Mouse (Mus musculus) CH12.LX (cell line): ENCODE measurements around the gene Gm21885. TPM values are rescaled to one million over a fixed set of nuclear protein-coding genes. Genes with fewer than 3 reads are reported as not detected.
"Not testable (repeated sequence)": the region's sequence is repeated elsewhere in the genome, so short reads cannot be mapped to it uniquely, and the experiment has no call there.

Source experiments
- DNase-seq: peaks from one replicate; pipeline ENCODE4 v3.0.0-alpha.2; 2013; ENCODE audit errors: extremely low read depth
- H3K27ac ChIP-seq: 2 replicates; pipeline ENCODE4 v1.5.1; 2012; ENCODE audit warnings: low read depth, mild to moderate bottlenecking, control low read depth, moderate library complexity; ENCODE audit not compliant: insufficient read depth
- H3K27me3 ChIP-seq: replicated peaks from 2 replicates; pipeline ENCODE3; 2012; ENCODE audit warnings: inconsistent platforms
- H3K36me3 ChIP-seq, 2 experiments: replicated peaks in 1 of 2; 2 replicates each; pipeline versions ENCODE3 to v1.6.1; 2012; ENCODE audit warnings: inconsistent platforms in 1 of 2, low read length in 1 of 2, mild to moderate bottlenecking in 1 of 2, mixed read lengths in 1 of 2, moderate library complexity in 1 of 2; ENCODE audit not compliant: control insufficient read depth in 1 of 2, insufficient read depth in 1 of 2
- H3K4me1 ChIP-seq, 2 experiments: 2 replicates each; pipeline ENCODE4 v1.6.1; 2012; ENCODE audit warnings: inconsistent platforms in 1 of 2, moderate library complexity in 1 of 2; ENCODE audit not compliant: insufficient read depth in 2 of 2, control insufficient read depth in 1 of 2
- H3K4me2 ChIP-seq: 2 replicates; pipeline ENCODE4 v1.6.1; 2012; ENCODE audit warnings: low read depth, mild to moderate bottlenecking, control low read depth; ENCODE audit not compliant: poor library complexity, insufficient read depth, severe bottlenecking
- H3K4me3 ChIP-seq, 3 experiments: fragments of 150-350 bp in 1 of 3; sonication (generic) in 1 of 3; replicated peaks in 1 of 3; 2 replicates each; pipeline versions ENCODE3 to v1.5.1; 2011 to 2012; ENCODE audit warnings: low read depth in 2 of 3, low read length in 2 of 3, mild to moderate bottlenecking in 2 of 3, moderate library complexity in 2 of 3, control low read depth in 1 of 3, improper control_type of control experiment in 1 of 3, inconsistent platforms in 1 of 3, mixed read lengths in 1 of 3; ENCODE audit not compliant: poor library complexity in 1 of 3
- H3K79me2 ChIP-seq: replicated peaks from 2 replicates; pipeline ENCODE4 v1.6.1; 2012; ENCODE audit warnings: mild to moderate bottlenecking, moderate library complexity; ENCODE audit not compliant: control insufficient read depth, poor library complexity, insufficient read depth, severe bottlenecking; ENCODE audit errors: extremely low read depth
- H3K9ac ChIP-seq: 2 replicates; pipeline ENCODE4 v1.6.1; 2012; ENCODE audit warnings: low read depth, mild to moderate bottlenecking, control low read depth, moderate library complexity; ENCODE audit not compliant: insufficient read depth
- H3K9me3 ChIP-seq: replicated peaks from 2 replicates; pipeline ENCODE3; 2012; ENCODE audit warnings: low read length, inconsistent platforms, mixed read lengths
- BHLHE40 ChIP-seq: IDR thresholded peaks from 2 replicates; pipeline ENCODE4 v1.6.1; 2011; ENCODE audit warnings: mild to moderate bottlenecking, low read depth, low read length, improper control_type of control experiment
- CHD2 ChIP-seq: IDR thresholded peaks from 2 replicates; pipeline ENCODE4 v1.6.1; 2011; ENCODE audit warnings: low read length, improper control_type of control experiment
- CTCF ChIP-seq, 2 experiments: IDR thresholded peaks in 1 of 2; conservative IDR thresholded peaks in 1 of 2; 2 replicates each; pipeline ENCODE4 v1.5.1; 2011 to 2012; ENCODE audit warnings: low read depth in 2 of 2, low read length in 2 of 2, improper control_type of control experiment in 1 of 2, inconsistent platforms in 1 of 2, mild to moderate bottlenecking in 1 of 2, moderate library complexity in 1 of 2
- EP300 ChIP-seq: IDR thresholded peaks from 2 replicates; pipeline ENCODE4 v1.6.1; 2011; ENCODE audit warnings: low read length, improper control_type of control experiment
- ETS1 ChIP-seq: conservative IDR thresholded peaks from 2 replicates; pipeline ENCODE4 v1.6.1; 2012; ENCODE audit warnings: low read depth, mild to moderate bottlenecking, inconsistent platforms, low read length, improper control_type of control experiment, moderate library complexity
- GABPA ChIP-seq: IDR thresholded peaks from 2 replicates; pipeline ENCODE4 v1.6.1; 2012; ENCODE audit warnings: low read depth, low read length, improper control_type of control experiment, inconsistent platforms; ENCODE audit not compliant: insufficient replicate concordance
- HCFC1 ChIP-seq: IDR thresholded peaks from 2 replicates; pipeline ENCODE4 v1.6.1; 2012; ENCODE audit warnings: low read depth, mild to moderate bottlenecking, inconsistent platforms, low read length, improper control_type of control experiment
- IRF4 ChIP-seq: IDR thresholded peaks from 2 replicates; pipeline ENCODE4 v1.6.1; 2014; ENCODE audit warnings: low read depth, mild to moderate bottlenecking, inconsistent platforms, low read length, improper control_type of control experiment
- KAT2A ChIP-seq: IDR thresholded peaks from 2 replicates; pipeline ENCODE4 v1.6.1; 2012; ENCODE audit warnings: low read length, improper control_type of control experiment, inconsistent platforms; ENCODE audit not compliant: insufficient replicate concordance
- MAX ChIP-seq: IDR thresholded peaks from 2 replicates; pipeline ENCODE4 v1.6.1; 2011; ENCODE audit warnings: low read length, improper control_type of control experiment
- MAZ ChIP-seq: IDR thresholded peaks from 2 replicates; pipeline ENCODE4 v1.6.1; 2012; ENCODE audit warnings: low read depth, mild to moderate bottlenecking, inconsistent platforms, low read length, improper control_type of control experiment, moderate library complexity
- MEF2A ChIP-seq: IDR thresholded peaks from 2 replicates; pipeline ENCODE4 v1.6.1; 2014; ENCODE audit warnings: low read depth, mild to moderate bottlenecking, inconsistent platforms, low read length, improper control_type of control experiment, borderline replicate concordance
- NRF1 ChIP-seq: IDR thresholded peaks from 2 replicates; pipeline ENCODE4 v1.6.1; 2014; ENCODE audit warnings: low read depth, mild to moderate bottlenecking, inconsistent platforms, low read length, improper control_type of control experiment, moderate library complexity
- POLR2A ChIP-seq: IDR thresholded peaks from 2 replicates; pipeline ENCODE4 v1.6.1; 2011; ENCODE audit warnings: low read depth, mild to moderate bottlenecking, improper control_type of control experiment, low read length
- RCOR1 ChIP-seq: conservative IDR thresholded peaks from 2 replicates; pipeline ENCODE4 v1.6.1; 2012; ENCODE audit warnings: low read depth, mild to moderate bottlenecking, inconsistent platforms, low read length, improper control_type of control experiment
- SIN3A ChIP-seq: IDR thresholded peaks from 2 replicates; pipeline ENCODE4 v1.6.1; 2012; ENCODE audit warnings: low read length, improper control_type of control experiment, inconsistent platforms
- SMC3 ChIP-seq: IDR thresholded peaks from 2 replicates; pipeline ENCODE4 v1.6.1; 2011; ENCODE audit warnings: low read depth, low read length, improper control_type of control experiment
- TBP ChIP-seq: conservative IDR thresholded peaks from 2 replicates; pipeline ENCODE4 v1.6.1; 2011; ENCODE audit warnings: low read depth, low read length, improper control_type of control experiment
- UBTF ChIP-seq: IDR thresholded peaks from 2 replicates; pipeline ENCODE4 v1.6.1; 2012; ENCODE audit warnings: low read depth, mild to moderate bottlenecking, inconsistent platforms, low read length, improper control_type of control experiment, moderate library complexity
- USF1 ChIP-seq: IDR thresholded peaks from 2 replicates; pipeline ENCODE4 v1.6.1; 2014; ENCODE audit warnings: low read depth, mild to moderate bottlenecking, inconsistent platforms, low read length, improper control_type of control experiment
- ZC3H11A ChIP-seq: IDR thresholded peaks from 2 replicates; pipeline ENCODE4 v1.6.1; 2012; ENCODE audit warnings: low read depth, mild to moderate bottlenecking, inconsistent platforms, low read length, improper control_type of control experiment
- ZNF384 ChIP-seq: IDR thresholded peaks from 2 replicates; pipeline ENCODE4 v1.6.1; 2012; ENCODE audit warnings: low read depth, low read length, improper control_type of control experiment, inconsistent platforms
- dilution Hi-C: fragments of 300-500 bp; cut with MboI; formaldehyde crosslinking; loops from 2 replicates; pipeline ENCODE4 v1.14.3; 2020; ENCODE audit warnings: low sequenced_read_pairs; ENCODE audit not compliant: extremely low pct_unique_long_range_greater_than_20kb, extremely low pct_ligation_motif_present
- in situ Hi-C: fragments of 300-500 bp; cut with MboI; formaldehyde crosslinking; loops from 3 replicates; pipeline ENCODE4 v1.14.3; 2019; ENCODE audit warnings: low sequenced_read_pairs, low pct_ligation_motif_present, low pct_unique_long_range_greater_than_20kb, mixed read lengths
- polyA plus RNA-seq: library from polyadenylated mRNA; unstranded; fragments of >175 nt; gene quantifications from 2 replicates; pipeline ENCODE4 v1.2.1, GENCODE M21; 2012; ENCODE audit warnings: low read depth; ENCODE audit not compliant: insufficient read length
- total RNA-seq, 2 experiments: library from RNA; depleted of rRNA; stranded (reverse); fragments of 300-350 nt in 1 of 2; fragments of >200 nt in 1 of 2; gene quantifications; 2 replicates each; pipeline ENCODE4 v1.2.3; 2012 to 2014

Gm21885 gene
- total and polyA plus RNA-seq, 3 experiments: 0.21 to 0.30 TPM; not detected in 1

- H3K4me3 ChIP-seq, dilution Hi-C loops, H3K4me2 ChIP-seq, DNase-seq, H3K79me2 ChIP-seq, H3K9ac ChIP-seq, H3K9me3 ChIP-seq, H3K27me3 ChIP-seq, H3K36me3 ChIP-seq, H3K27ac ChIP-seq: not testable (repeated sequence)
- in situ Hi-C loops: loop anchor here (25.0 kb wide), 1 partner anchor 304 kb away; the partner anchor contains the start of genes Gm20390, Nme1 and Nme2
- H3K4me1 ChIP-seq: peaks cover 5 to 27% of the 10 kb centered on the region in 2 experiments; a peak in 3 of 4 replicates
Measured at GRCm38 (mm10) chr11:94266155-94266554, 15.5 kb upstream of the Gm21885 start.

GRCm38 (mm10) chr11:94268761-94269160 is 12.9 kb upstream of the Gm21885 start:
- DNase-seq: no peak
- dilution Hi-C loops: no loop called here

GRCm38 (mm10) chr11:94269906-94270305 is 11.8 kb upstream of the Gm21885 start:
- TF ChIP-seq MAZ: no peak
- no peak for TF ChIP-seq SIN3A
- no peak for TF ChIP-seq USF1
- TF ChIP-seq KAT2A: no peak
- TF ChIP-seq UBTF: no peak
- TF ChIP-seq HCFC1: no peak
- TF ChIP-seq TBP: no peak
- TF ChIP-seq ZC3H11A: no peak
- TF ChIP-seq, all 38 proteins: peak for 0
- H3K79me2 ChIP-seq: no peaks in the 10 kb centered on the region
- no peaks in the 10 kb centered on the region for H3K9me3 ChIP-seq
- no peak overlapping the region for H3K27ac ChIP-seq
- no peaks in the 10 kb centered on the region for H3K27me3 ChIP-seq
- H3K4me2 ChIP-seq: no peak overlapping the region
- H3K4me3 ChIP-seq: no peak overlapping the region
- dilution Hi-C loops: no loop called here
- no peaks in the 10 kb centered on the region for H3K36me3 ChIP-seq
- no peak overlapping the region for H3K9ac ChIP-seq
- in situ Hi-C loops: loop anchor here (5.0 to 25.0 kb wide), 3 partner anchors 33 to 308 kb away; partner anchors contain the start of genes Gm20390, Nme1 and Nme2
- no peak for DNase-seq
- H3K4me1 ChIP-seq: peaks cover 15 to 39% of the 10 kb centered on the region in 2 experiments

More at GRCm38 (mm10) chr11:94268761-94269160, 12.9 kb upstream of the Gm21885 start:
- H3K79me2 ChIP-seq: no peaks in the 10 kb centered on the region
- no peak for TF ChIP-seq ZNF384
- TF ChIP-seq ETS1: no peak
- no peak for TF ChIP-seq MEF2A
- no peak for TF ChIP-seq BHLHE40
- no peak for TF ChIP-seq EP300
- no peak for TF ChIP-seq CHD2
- TF ChIP-seq RCOR1: no peak
- no peak for TF ChIP-seq ZC3H11A
- TF ChIP-seq MAX: no peak
- no peak for TF ChIP-seq SMC3
- no peak for TF ChIP-seq GABPA
- no peak for TF ChIP-seq CTCF (conservative IDR thresholded peaks at IDR 0.05 in 1 of 2, IDR thresholded peaks at IDR 0.05 in 1 of 2; ENCODE audit: low read depth in 2 of 2, low read length in 2 of 2)
- TF ChIP-seq MAZ: no peak
- no peak for TF ChIP-seq HCFC1
- no peak for TF ChIP-seq IRF4
- TF ChIP-seq POLR2A: no peak
- no peak for TF ChIP-seq NRF1
- TF ChIP-seq, all 38 proteins: peak for 0
- Histone ChIP-seq H3K27ac (no peak overlapping the region), H3K36me3 (no peaks in the 10 kb centered on the region), H3K4me2 (no peak overlapping the region), H3K9me3 (no peaks in the 10 kb centered on the region), H3K9ac (no peak overlapping the region), H3K27me3 (no peaks in the 10 kb centered on the region), H3K4me1 (peaks cover 11 to 32% of the 10 kb centered on the region in 2 experiments), H3K4me3 (no peak overlapping the region)
- in situ Hi-C loops: loop anchor here (25.0 kb wide), 1 partner anchor 306 kb away; the partner anchor contains the start of genes Gm20390, Nme1 and Nme2
